Mouse (Mus musculus): ENCODE results near the gene Fdx1l.

DNA sequence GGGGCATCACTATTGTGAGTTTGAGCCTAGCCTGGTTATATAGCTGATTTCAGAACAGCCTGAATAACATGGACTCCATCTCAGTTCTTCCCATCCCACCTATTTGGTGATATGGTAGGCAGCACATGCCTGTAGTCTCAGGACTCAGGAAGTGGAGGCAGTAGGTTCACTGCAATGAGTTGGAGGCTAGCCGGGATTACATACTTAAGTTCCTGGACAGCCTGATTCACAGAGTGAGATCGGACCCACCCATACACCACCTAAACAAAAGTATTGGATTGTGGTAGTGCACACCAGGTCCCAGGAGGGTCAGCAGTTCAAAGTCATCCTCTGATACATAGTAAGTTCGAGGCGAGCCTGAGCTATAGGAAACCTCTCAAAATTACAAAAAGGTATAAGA is 773 bp downstream of the Fdx1l start:
- TF ChIP-seq CTCF (IDR thresholded peaks at IDR 0.05; ENCODE audit: borderline replicate concordance, insufficient read depth, low read length) (no peak), POLR2A (IDR thresholded peaks at IDR 0.05; ENCODE audit: low read depth, low read length) (no peak)

All from embryonic fibroblast, embryonic 13.5 days (primary cell).